Mouse (Mus musculus) gastrocnemius, adult 18-20 months (tissue): ENCODE results near the gene Slc25a20. TPM values are rescaled to one million over a fixed set of nuclear protein-coding genes. Genes with fewer than 3 reads are reported as not detected.
A peak's percentile ranks its signal among the peaks of the same experiment; 100 is the strongest.

Experiments used
- DNase-seq: peaks from one replicate; pipeline ENCODE4 v3.0.0; 2021; ENCODE audit warnings: low spot score
- total RNA-seq, 2 experiments: library from RNA; stranded (reverse); gene quantifications; 2 replicates each; pipeline ENCODE4 v1.2.3; 2021

The Slc25a20 gene
- total RNA-seq, 2 experiments from 2014 or later = 68.1 to 85.0 TPM

DNA sequence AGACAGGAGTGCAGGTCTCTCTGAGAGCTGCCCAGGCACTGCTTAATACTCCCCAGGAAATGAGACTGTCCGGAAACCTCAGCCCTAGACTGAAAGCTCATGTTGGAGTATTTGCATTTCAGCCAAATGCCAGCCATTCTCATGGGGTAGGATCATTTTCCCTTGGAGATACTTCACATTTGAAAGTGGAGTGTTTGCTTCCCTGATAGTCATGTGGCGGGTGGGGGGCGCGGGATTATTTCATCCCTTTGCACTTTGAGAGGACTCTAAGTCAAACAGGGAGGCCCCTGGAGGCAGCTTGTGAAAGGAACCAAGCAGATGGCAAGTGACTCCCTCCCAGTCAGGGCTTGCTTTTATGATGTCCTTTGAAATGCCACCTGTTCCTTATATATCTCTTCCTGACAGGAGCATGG is 24.6 kb downstream of the Slc25a20 start:
- DNase-seq = peak; percentile 50

DNA sequence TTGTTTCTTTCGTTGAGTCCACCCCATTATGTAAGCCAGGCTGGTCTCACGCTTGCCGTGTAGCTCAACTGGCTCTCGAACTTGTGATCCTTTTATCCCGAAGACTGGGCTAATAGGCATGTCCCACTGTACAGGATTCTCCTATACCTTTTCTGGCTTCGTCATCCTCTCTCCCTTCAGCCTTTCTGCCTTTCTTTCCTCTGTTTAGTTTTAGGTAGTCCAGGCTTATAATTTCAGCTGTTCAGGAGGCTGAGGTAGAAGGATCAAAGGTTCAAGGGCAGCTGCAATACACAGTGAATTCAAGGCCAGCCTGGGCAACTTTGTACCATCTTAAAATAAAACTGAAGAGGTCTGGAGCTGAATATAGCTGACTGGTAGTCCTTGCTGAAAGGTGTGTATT is 25.3 kb downstream of the Slc25a20 start:
- DNase-seq = no peak

DNA sequence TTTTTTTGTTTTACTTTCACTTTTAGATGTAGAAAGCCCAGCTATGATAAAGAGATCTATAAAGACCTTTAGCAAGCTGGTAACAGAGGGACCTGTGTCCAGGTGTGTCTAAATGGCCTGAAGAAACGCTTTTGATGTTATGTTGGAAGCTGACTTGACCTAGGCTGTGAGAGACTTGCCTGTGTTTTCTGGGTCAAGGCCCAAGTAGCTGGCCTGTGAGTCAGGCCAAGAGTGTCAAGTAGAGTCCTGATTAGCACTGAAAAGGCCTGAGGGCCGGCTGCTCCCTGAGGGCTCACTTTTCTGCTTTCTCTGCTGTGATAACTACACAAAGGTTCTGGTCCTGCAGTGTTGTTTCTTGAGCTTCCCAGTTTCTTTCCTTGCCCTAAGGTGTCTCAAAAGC is 25.8 kb downstream of the Slc25a20 start:
- no peak for DNase-seq

DNA sequence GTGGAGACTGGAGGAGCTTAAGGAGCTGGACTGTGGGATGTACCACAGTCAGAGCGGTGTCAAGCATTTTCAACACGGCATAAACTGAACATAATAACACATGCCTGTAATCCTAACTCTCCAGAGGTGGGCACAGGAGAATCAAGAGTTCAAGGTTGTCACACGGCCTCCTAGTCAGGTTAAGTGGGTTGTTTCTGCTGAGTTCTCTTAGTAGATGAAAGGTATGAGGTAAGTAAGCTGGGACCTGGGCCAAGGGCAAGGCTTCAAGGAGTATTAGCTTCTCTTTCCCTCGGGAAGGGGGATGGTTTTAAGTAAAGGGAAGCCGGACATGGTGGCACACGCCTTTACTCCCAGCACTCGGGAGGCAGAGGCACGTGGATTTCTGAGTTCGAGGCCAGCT is 26.6 kb downstream of the Slc25a20 start:
- no peak for DNase-seq

DNA sequence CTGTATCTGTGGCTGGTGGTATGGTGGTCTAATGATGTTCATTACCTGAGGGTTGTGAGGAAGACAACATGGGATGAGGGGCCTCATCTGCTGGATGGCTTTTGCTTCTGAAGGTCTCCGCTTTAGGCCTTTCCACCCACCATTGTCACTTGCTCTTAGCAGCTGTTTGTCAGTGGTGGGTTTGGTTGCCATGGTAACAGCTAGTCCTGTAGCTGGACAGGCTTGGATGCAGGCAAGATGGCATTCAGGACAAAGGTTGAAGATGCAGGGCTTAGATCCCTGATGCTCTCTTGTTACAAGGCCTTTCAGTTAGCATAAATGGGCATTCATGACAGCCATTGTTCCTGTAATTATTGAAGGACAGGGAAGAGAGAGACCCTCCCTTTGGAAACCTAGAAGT is 27.2 kb downstream of the Slc25a20 start, which contains the start of gene Prkar2a:
Gene Prkar2a, plus strand, starts transcription at position 209 of the 400 bp plus-strand sequence.
- DNase-seq = no peak

DNA sequence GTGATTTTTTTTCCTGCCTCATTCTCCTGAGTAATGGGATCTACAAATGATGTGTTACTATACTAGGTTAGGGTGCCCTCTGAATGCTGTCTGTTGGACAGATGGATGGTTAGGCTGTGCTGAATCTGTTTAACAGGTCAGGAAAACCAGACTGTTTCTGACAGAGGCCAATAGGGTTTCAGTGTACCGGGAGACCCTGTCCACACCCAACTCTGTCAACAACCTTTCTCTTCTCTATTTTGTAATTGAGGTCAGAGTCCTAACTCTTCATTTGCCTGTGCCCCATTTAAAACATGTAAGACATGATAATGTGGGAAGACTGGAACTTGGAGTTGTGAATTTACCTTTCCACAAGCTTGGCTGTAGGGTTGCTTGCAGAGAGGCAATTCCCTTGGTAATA is 28.1 kb downstream of the Slc25a20 start:
- no peak for DNase-seq

DNA sequence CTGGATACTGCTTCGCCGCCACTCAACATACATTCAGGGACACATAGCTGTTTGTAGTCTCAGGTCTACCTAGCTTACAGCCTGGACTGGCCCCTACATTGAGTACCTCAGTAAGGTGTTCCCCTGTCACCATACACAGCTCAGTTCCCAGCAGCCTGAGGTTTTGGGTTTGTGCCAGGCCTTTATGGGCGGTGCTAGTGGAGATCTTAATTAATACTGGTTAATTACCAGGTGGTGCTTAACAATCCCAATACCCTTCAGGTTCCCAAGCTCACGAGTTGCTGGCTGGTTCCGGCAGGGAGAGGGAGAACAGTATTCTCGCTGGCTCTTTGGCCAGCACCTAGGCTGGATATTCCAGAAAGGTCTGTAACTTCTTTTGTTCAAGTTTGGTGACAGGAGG is 29.0 kb downstream of the Slc25a20 start:
- DNase-seq = no peak

DNA sequence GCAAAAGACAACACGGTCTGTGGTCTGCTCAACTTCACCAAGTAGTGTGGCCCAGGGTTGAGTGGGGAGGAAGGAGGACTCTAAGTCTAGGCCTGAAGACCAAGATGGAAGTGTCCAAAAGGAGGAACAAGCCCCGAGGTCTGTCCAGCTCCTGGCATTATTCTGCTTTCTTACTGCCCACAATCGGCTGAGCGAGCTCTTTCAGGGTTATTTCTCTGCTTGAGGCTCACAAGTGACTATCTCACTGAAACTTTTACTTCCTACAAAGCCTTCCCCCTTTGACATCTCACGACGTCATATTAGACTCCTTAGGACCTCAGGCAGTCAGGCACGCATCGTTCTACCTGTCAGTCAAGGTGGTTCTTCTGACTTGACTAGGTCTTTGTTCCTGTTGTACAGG is 29.5 kb downstream of the Slc25a20 start:
- DNase-seq = no peak

DNA sequence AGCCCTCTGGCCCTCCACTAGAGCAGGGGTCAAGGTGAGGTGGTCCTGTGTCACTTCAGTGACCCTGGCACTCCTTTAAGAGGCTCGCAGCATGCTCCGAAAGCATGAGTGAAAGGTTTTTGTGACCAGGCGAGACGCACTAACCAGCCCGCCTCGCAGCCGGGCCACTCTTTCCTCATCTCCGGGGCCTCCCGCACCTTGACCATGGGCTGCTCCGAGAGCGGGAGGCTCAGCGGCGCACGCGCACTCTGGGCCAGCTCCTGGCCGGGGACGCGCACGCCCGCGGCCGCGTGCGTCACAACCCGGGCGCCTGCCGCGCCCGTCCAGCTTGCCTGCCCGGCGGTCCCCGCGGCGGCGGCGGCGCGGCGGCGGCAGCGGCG is 29.9 kb downstream of the Slc25a20 start:
- peak; percentile 87 for DNase-seq

DNA sequence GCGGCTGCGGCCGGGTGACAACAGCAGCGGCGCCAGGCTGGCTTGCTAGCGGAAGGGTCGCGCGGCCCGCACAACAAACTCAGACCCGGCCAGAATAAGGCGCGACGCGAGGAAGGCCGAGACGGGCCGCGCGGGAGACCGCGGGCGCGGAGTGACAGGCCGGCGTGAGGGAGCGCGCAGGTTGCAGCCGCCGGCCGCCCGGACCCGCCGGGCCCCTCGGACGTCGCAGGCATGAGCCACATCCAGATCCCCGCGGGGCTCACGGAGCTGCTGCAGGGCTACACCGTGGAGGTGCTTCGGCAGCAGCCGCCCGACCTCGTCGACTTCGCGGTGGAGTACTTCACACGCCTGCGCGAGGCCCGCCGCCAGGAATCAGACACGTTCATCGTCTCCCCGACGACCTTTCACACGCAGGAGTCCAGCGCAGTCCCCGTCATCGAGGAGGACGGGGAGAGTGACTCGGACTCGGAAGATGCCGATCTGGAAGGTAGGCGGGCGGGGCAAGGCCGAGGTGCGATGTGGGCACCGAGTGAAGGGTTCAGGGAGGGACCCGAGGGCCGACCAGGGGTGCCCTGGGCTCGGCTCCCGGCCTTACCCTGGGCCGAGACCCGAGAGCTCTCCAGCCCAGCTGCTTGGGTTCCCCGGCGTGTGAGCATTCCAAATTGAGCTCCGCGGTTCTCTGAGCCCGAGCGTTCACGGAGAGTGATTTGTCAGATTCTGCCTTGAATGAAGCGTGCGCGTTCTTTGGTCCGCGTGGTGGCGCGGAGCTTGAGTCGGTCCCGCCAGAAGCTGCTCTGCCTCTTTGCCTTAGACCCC is 30.5 kb downstream of the Slc25a20 start:
- peak; percentile 44 for DNase-seq

DNA sequence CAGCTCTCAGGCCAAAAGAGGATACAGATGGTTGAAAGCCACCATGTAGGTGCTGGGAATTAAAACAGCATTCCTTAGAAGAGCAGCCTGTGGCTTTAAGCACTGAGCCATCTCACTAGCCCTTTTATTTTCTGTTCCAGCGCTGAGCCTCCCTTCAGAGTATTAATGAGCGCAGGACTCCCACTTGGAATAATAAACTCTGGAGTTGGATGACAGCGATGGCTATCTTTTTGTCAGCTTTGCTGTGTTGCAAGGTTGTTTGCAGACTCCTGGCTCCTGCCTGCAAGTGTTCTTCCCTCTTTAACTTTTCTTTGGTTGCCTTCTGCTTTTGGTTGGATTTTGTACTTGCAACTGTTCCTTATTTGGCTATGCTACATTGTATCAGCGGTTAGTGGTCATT is 32.1 kb downstream of the Slc25a20 start:
- no peak for DNase-seq

DNA sequence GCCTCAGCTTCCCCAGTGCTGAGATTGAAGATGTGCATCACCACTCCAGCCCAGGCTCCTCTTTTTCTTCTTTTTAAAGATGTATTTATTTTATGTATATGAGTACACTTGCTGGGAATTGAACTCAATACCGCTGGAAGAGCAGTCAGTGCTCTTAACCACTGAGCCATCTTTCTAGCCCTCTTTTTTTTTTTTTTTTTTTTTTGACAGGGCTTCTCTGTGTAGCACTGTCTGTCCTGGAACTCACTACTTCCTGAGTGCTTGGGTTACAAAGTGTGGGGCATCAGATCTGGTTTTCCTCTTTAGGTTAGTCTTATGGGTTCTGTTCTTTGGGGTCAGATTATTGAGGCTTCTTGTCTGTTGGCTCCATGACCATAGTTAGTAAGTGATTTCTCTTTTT is 32.6 kb downstream of the Slc25a20 start:
- DNase-seq = no peak

DNA sequence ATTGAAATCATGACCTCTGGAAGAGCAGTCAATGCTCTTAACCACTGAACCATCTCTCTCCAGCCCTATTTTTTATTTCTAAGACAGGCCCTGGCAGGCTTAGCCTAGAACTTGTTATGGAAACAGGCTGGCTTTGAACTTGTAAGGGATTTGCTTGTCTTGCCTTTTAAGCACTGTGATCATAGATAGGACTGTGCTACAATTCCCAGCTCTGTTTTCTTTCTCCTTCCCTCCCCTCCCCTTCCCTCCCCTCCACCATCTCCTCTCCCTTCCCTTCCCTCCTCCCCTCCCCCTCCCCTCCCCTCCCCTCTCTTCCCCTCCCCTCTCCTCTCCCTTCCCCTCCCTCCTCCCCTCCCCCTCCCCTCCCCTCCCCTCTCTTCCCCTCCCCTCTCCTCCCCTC is 40.6 kb downstream of the Slc25a20 start:
- DNase-seq = no peak

DNA sequence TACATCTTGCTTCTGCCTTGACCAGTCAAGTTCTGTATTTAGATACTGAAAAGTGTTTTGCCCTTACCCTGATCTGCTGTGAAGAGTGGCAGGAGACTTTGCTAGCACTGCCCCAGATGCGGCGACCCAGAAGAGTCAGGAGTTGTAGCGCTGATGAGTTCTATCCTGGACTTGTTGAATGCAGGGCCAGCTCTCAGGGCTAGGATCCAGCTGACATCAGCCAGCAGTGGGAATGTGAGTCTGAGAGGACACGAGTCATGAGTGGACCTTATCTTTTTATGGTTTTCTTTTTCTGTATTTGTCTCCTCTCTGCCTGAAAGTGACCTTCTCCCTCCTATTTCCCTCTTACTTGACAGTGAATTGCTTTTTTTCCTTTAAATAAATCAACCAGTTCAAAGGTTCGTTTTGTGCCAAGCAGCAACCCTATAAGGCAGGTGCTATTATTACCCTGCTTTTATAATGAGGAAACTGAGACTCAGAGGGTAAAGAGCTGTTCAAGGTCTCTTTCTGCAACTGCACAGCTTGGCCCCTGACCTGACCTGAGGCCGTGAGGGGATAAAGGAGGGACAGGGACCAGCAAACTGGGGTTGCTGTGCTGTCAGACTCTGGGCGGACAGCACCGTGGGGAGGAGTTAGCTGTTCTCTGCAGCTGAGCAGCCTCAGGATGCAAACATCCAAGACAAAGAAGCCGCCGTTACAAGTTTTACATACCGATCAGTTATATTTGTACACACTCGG is 41.7 kb downstream of the Slc25a20 start:
- peak; percentile 69 for DNase-seq

DNA sequence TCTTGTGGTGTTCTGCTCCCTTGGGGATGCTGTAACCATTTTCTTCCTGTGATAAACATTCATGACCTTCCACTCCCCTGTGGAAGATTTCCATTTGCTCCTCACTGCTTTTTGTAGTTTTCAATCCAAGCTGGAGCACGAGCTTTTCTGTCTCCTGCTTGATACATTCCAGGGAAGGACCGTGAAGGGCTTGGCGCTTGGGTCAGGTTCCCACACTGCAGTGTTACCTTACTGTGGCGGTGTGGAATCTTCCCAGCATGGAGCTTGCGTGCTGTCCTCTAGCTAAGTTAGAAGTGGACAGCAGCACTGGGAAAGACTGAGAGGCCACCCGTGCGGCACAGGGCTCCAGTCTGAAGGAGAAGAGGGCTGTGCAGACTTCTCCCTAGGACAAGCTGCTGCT is 42.7 kb downstream of the Slc25a20 start:
- peak; percentile 33 for DNase-seq

DNA sequence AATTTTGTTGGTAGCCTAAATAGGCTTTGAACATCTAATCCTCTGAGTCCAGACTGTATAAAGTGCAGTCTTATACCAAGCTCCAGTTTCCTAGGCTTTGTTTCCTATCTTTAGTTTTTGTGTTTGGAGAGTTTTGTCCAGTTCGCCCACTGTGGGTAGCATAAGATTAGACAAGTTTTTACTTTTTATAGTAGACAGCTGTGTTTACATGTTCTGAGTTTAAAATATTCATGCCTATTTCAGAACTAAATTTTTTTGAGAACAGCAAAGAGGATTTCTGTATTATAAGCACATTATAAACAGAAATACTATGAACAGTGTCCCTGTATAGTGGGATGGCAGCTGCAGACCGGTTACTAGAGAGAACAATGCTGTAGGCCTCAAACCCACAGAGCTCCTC is 45.3 kb downstream of the Slc25a20 start:
- no peak for DNase-seq

DNA sequence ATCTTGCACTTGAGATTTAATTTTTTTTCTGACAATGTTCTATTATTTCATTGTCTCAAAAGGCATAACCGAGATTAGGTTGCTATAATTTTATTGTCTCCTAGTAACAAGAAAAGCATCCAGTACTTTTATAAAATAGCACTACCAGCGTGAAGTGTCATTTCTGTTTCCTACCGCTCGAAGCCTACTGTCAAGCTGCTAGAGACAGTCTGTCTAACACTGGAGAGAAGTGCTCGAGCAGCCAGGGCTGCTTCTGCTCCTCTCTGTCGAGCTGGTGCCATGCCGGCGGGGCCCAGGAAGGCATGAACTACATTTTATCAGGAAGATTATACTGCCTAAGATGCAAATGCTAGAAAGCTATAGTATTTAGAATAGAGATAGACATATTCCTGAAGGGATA is 46.9 kb downstream of the Slc25a20 start:
- DNase-seq = no peak

DNA sequence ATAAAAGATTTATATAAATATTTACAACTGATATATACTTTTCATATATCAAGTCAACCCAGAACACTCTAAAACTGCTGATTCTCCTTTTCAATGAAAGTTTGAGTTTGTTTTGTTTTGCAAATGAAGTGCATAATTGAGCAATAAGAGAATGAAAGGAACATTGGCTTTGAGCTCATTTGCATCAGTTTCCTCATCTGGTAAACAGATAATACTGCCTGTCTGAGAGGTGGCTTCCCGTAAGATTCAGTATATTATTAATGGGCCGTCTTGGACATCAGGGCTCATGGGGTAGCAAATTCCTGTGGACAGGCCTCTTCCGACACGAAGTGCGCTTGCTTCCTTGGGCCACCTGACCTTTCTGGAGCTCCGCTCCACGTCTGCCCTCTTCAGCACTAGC is 48.9 kb downstream of the Slc25a20 start:
- DNase-seq = no peak

DNA sequence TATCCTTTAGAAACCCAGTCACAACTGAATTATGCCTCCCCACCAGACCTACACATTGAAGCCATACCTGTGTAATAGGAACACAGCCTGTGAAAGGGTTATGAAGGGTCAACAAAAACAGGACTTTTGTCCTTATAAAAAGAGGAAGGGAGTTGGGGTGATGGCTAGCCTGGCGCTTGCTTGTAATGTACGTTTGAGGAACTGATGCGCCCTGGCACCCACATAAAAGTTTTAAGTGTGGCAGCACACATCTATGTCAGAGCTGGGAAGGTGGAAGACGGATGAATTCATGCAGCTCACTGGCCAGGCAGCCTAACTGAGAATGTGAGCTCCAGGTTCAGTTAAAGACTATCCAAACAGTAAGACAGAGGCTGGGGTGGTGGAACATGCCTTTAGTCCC is 54.3 kb downstream of the Slc25a20 start:
- no peak for DNase-seq

DNA sequence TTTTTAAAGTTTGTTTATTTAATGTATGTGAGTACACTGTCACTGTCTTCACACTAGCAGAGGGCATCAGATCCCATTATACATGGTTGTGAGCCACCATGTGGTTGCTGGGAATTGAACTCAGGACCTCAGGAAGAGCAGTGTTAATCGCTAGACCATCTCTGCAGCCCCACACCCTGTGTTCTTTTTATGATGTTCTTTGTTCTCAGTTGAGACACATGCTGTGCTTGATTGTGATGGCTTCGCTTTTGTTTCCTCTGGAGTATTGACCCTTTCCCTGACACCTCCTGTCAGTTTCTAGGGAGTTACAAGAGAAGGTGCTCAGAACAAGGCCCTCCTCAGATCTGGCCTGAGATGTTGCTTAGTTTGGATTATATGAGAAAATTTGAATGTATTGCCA is 61.9 kb downstream of the Slc25a20 start:
- no peak for DNase-seq

DNA sequence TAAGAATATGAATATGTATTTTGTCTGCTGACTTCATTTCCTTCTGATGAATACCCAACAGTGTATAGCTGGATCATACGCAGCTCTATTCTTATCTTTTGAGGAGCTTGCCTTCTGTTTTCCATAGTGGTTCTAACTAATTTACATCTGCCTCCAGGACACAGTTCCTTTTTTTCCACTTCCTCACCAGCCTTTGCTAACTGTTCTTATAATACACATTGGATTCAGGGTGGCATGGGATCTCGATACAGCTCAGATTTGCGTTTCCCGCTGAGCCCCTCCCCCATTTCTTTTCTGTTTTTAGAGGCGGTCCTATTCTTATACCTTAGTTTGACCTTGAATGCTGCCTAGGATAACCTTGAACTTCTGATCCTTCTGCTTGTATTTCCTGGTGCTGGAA is 64.2 kb downstream of the Slc25a20 start:
- no peak for DNase-seq

DNA sequence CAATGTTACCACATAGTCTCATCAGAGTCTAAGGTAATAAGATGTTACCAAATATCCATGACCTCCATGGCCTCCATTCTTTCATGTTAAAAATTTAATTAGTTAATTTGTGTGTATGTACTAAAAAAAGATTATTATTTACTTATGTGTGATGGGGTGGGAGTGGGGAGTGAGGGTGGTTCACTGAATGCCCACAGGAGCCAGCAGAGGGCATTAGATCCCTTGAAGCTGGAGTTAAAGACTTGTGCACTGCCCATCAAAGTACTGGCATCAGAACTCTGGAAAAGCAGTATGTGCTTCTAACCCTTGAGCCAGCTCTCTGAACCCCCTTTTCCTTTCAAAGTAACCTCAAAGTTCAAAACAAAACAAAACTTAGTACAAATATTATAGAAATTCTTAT is 67.2 kb downstream of the Slc25a20 start:
- DNase-seq = no peak

DNA sequence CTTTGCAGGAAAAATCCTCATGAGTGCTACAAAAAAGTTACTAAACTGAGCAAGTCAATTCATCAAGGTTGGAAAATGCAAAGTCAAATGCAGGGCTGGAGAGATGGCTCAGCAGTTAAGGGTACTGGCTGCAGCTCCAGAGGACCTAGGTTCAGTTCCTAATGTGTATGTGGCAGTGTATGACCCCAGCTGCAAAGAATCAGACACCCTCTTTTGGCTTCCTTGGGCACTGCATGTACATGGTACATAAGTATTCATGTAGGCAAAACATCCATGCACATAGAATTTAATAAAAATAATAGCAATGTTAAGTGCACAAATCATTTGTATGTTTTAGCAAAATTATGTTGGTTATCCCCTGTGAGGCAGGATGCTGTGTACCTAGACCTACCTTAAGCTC is 70.6 kb downstream of the Slc25a20 start:
- DNase-seq = no peak
